Mouse (Mus musculus) intestine, embryonic 15.5 days (tissue): ENCODE measurements around the gene Lrrc56. TPM values are rescaled to one million over a fixed set of nuclear protein-coding genes. Genes with fewer than 3 reads are reported as not detected.

Experiments used
- ATAC-seq: fragments of 200-750 bp; cut with Nextera tagmentation; 2 replicates; pipeline ENCODE4 v1.8.0; 2017; ENCODE audit warnings: moderate TSS enrichment, moderate library complexity
- H3K27ac ChIP-seq: fragments of 300-500 bp; sonication (generic); 2 replicates; pipeline ENCODE4 v1.5.1; 2015; ENCODE audit warnings: mild to moderate bottlenecking, inconsistent platforms
- H3K27me3 ChIP-seq: fragments of 300-500 bp; sonication (generic); replicated peaks from 2 replicates; pipeline ENCODE4 v1.6.1; 2015; ENCODE audit warnings: inconsistent platforms
- H3K36me3 ChIP-seq: fragments of 300-500 bp; sonication (generic); 2 replicates; pipeline ENCODE4 v1.6.1; 2015; ENCODE audit warnings: inconsistent platforms
- H3K4me1 ChIP-seq: fragments of 300-500 bp; sonication (generic); replicated peaks from 2 replicates; pipeline ENCODE4 v1.6.1; 2015; ENCODE audit warnings: inconsistent platforms
- H3K4me2 ChIP-seq: fragments of 300-500 bp; sonication (generic); replicated peaks from 2 replicates; pipeline ENCODE4 v1.6.1; 2015; ENCODE audit warnings: mild to moderate bottlenecking, inconsistent platforms
- H3K4me3 ChIP-seq: fragments of 300-500 bp; sonication (generic); replicated peaks from 2 replicates; pipeline ENCODE4 v1.5.1; 2015; ENCODE audit warnings: inconsistent platforms
- H3K9ac ChIP-seq: fragments of 300-500 bp; sonication (generic); 2 replicates; pipeline ENCODE4 v1.6.1; 2015; ENCODE audit warnings: inconsistent platforms
- H3K9me3 ChIP-seq: fragments of 300-500 bp; sonication (generic); 2 replicates; pipeline ENCODE4 v1.6.1; 2016; ENCODE audit warnings: inconsistent platforms
- WGBS: fragments of 180-500 bp; shearing (Covaris S2); methylation state at CpG from one replicate; pipeline ENCODE4 v1.1.7; 2015; 5-methylcytosine and 5-hydroxymethylcytosine counted together
- polyA plus RNA-seq: library from polyadenylated mRNA; unstranded; fragments of >200 nt; fragmentation: Nextera tagmentation; extraction: Ambion mirVana; gene quantifications from 2 replicates; pipeline ENCODE4 v1.2.1, GENCODE M21; 2015

The Lrrc56 gene
- 5.1 and 5.4 TPM in 2 replicates for polyA plus RNA-seq

DNA sequence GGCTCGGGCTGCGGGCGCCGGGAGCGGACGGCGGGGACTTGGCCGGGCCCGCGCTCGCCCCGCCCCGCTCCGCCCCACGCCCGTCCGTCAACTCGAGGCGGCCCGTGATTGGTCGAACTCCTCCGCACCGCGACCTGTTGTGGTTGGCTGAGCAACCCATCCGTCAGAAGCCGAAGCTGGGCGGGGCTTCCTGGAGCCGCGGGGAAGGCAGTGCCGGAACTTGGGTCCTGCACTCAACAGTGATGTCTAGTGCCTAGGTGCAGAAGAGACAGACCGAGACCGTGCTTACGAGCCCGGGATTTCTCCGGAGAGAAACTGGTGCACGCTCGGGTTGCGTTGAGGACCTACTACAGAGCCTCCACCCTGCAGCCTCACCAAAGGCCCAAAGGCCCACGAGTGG is at the start of gene Lrrc56, which contains the start of gene Hras:
Lrrc56 (plus strand) TSS at position 210 of the 400 bp plus-strand sequence.
Hras (minus strand) TSS at position 58 of the 400 bp plus-strand sequence.
- peaks cover 18% of the 10 kb centered on the region for H3K36me3 ChIP-seq
- no peaks in the 10 kb centered on the region for H3K9me3 ChIP-seq
- peak within 1 kb of the TSS; percentile 97 for H3K9ac ChIP-seq
- H3K4me3 ChIP-seq = peak within 1 kb of the TSS; percentile 94
- no peaks in the 10 kb centered on the region for H3K27me3 ChIP-seq
- peak within 1 kb of the TSS; percentile 97 for H3K4me2 ChIP-seq
- ATAC-seq = peak; percentile 96
- under 1% methylated on average over 39 of the region's 39 CpGs for WGBS
- H3K4me1 ChIP-seq = peaks cover 17% of the 10 kb centered on the region
- H3K27ac ChIP-seq = peak within 1 kb of the TSS; percentile 88

DNA sequence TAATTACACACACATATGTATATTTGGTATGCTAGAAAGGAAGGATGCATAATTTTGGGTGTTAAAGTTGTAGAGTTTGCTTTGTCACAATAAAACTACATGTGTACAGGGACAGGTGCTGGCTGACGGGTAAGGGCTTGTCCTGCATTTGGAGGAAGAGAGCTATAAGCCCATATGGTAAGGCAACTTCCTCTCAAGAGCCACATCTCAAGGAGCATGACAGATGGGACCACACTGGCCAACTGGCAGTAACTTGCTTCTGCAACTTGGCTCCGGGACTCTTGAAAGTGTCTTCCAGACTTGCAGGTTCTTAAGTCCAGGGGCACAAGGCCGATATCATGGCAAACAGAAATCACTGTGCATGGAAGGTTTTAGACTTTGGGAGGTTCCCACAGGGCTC is 49.3 kb upstream of the Lrrc56 start:
- Histone ChIP-seq H3K4me3 (no peak overlapping the region), H3K36me3 (no peaks in the 10 kb centered on the region; the same call in none of the 2 replicates)

DNA sequence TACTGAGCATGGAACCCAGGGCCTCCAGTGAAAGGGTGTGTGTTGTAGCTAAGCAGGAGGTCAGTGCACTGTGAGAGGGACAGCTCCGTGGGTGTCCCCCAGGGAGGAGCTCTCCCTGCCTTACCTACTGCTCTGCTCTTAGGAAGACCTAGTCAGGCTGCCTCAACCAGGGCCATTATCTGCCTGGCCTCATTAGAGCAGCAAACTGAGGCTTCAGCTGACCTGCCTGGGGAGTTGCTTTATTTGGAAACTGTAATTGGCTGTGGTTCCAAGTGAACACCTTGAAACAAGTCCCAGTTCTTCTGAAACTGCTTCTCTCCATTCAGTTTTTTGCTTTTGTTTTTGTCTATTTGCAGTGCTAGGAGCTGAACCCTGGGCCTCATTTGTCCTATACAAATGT is 48.6 kb upstream of the Lrrc56 start:
- H3K9ac ChIP-seq = no peak overlapping the region
- no peak overlapping the region for H3K4me3 ChIP-seq
- H3K4me1 ChIP-seq = no peaks in the 10 kb centered on the region
- no peak overlapping the region for H3K4me2 ChIP-seq
- no peaks in the 10 kb centered on the region; the same call in none of the 2 replicates for H3K36me3 ChIP-seq
- no peaks in the 10 kb centered on the region for H3K9me3 ChIP-seq
- no peak overlapping the region for H3K27ac ChIP-seq
- ATAC-seq = no peak
- H3K27me3 ChIP-seq = no peaks in the 10 kb centered on the region
- WGBS = 63% methylated on average over 1 of the region's 1 CpGs

More for the DNA sequence above, 49.3 kb upstream of the Lrrc56 start:
- no peak for ATAC-seq
- H3K9me3 ChIP-seq = no peaks in the 10 kb centered on the region
- H3K27ac ChIP-seq = no peak overlapping the region
- no peak overlapping the region for H3K4me2 ChIP-seq
- no peaks in the 10 kb centered on the region for H3K4me1 ChIP-seq
- 92% methylated on average over 3 of the region's 3 CpGs for WGBS
- no peak overlapping the region for H3K9ac ChIP-seq
- no peaks in the 10 kb centered on the region for H3K27me3 ChIP-seq

DNA sequence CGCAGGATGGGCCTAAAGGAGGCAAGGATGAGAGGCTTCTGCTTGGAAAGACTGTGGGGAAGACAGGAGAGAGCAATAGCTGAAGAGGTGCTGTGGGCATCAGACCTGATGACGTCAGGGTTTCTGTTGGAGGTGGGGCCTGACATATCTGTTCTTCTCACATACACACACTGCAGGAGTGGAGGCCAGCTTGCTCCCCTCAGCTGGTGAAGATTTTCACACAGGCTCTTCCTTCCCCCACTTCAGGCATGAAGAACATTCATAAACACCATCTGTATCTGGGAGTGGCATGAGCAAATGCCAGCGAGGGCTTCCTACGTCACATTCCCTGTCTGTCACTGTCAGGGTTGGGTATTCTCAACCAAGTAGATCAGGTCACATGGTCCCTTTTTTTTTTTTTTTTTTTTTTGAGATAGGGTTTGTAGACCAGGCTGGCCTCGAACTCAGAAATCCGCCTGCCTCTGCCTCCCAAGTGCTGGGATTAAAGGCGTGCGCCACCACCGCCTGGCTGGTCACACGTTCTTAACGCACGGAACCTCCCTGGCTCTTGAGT is 47.8 kb upstream of the Lrrc56 start:
- no peaks in the 10 kb centered on the region for H3K9me3 ChIP-seq
- no peak overlapping the region for H3K4me3 ChIP-seq
- no peaks in the 10 kb centered on the region for H3K4me1 ChIP-seq
- no peak overlapping the region for H3K4me2 ChIP-seq
- no peak for ATAC-seq
- 91% methylated on average over 12 of the region's 12 CpGs for WGBS
- no peak overlapping the region for H3K9ac ChIP-seq
- H3K36me3 ChIP-seq = no peaks in the 10 kb centered on the region; the same call in none of the 2 replicates
- no peaks in the 10 kb centered on the region for H3K27me3 ChIP-seq
- no peak overlapping the region for H3K27ac ChIP-seq

DNA sequence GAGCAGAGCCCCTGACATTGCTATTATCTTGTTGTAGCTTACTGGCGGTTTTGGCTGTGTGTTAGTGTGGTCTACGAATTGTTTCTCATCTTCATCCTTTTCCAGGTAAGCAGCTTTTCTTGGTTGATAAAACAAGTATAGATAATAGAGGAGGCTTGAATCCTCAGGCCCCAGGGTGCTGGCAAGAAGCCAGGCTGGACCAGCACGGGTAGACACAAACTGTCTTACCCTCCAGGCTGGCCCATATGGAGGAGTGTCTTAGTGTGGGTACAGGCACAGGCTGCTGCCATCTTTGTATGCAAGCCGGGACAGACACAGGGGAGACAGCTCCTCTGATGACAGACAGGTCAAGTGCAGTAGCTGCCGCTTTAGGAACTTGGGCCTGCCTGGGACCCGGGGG is 46.9 kb upstream of the Lrrc56 start:
- no peaks in the 10 kb centered on the region for H3K9me3 ChIP-seq
- H3K27me3 ChIP-seq = no peaks in the 10 kb centered on the region
- no peak overlapping the region for H3K4me3 ChIP-seq
- 82% methylated on average over 6 of the region's 6 CpGs for WGBS
- no peak for ATAC-seq
- H3K36me3 ChIP-seq = no peaks in the 10 kb centered on the region; the same call in none of the 2 replicates
- H3K9ac ChIP-seq = no peak overlapping the region
- H3K4me1 ChIP-seq = no peaks in the 10 kb centered on the region
- no peak overlapping the region for H3K27ac ChIP-seq
- no peak overlapping the region for H3K4me2 ChIP-seq

DNA sequence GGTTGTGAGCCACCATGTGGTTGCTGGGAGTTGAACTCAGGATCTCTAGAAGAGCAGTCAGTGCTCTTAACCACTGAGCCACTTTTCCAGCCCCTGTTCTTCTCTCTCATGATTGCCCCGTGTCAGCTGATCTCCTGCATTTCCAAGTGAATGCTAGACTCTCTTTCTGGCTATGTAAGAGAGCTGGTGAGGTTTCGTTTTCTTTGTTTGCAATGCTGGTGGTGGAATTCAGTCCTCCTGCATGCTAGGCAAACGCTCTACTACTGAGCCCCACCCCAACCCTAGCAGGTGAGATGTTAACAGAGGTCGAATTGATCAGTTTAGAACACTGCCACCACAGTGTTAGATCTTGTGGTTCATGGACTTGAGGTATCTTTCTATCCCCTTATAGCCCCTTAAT is 45.3 kb upstream of the Lrrc56 start:
- Histone ChIP-seq H3K27ac (no peak overlapping the region), H3K4me3 (no peak overlapping the region), H3K9ac (no peak overlapping the region), H3K27me3 (no peaks in the 10 kb centered on the region), H3K36me3 (no peaks in the 10 kb centered on the region; the same call in 1 of the 2 replicates), H3K4me1 (no peaks in the 10 kb centered on the region), H3K4me2 (no peak overlapping the region), H3K9me3 (no peaks in the 10 kb centered on the region)
- ATAC-seq = no peak
- 60% methylated on average over 4 of the region's 4 CpGs for WGBS

DNA sequence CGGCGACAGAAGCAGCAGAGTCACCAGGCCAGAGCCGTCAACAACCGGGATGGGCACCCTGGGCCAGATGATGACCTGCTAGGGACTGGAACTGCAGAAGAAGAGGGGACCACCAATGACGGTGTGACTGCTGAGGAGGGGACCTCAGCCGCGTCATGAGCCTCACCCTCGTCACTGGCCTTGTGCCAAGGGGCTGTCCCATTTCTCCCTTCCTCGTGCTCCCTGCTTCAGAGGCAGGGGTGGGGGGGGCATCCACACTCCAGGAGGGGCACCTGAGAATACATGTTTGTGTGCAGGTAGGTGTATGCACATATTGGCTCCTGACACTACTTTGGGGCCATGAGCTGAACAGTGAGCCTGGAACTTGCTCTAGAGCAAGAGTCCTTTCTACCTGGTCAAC is 38.6 kb upstream of the Lrrc56 start:
- peaks cover 27% of the 10 kb centered on the region for H3K36me3 ChIP-seq
- ATAC-seq = no peak
- 72% methylated on average over 9 of the region's 9 CpGs for WGBS

DNA sequence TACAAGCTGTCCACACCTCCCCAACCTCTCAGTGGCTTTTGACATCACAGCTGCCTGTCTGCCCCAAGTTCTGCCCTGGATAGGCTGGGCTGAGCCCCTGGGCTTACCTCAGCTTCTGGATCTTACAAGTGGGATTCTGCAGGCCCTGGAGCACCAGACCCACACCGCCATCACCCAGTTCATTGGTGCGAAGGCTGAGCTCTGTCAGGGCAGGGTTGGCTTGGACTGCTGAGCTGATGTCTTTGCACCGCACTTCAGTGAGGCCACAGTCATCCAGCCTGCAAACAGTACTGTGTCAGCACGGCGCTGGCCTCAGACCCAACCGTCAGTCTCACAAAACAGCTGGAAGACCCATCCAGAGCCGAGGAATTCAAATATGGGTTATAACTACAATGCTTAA is 29.6 kb upstream of the Lrrc56 start:
- Histone ChIP-seq H3K4me1 (peaks cover 17% of the 10 kb centered on the region), H3K4me2 (no peak overlapping the region), H3K27ac (0 out of 2 replicates have a peak overlapping the region, but pooled peaks have one; percentile 5), H3K36me3 (peaks cover 38% of the 10 kb centered on the region), H3K9ac (no peak overlapping the region), H3K9me3 (no peaks in the 10 kb centered on the region), H3K27me3 (no peaks in the 10 kb centered on the region), H3K4me3 (no peak overlapping the region)
- 90% methylated on average over 7 of the region's 7 CpGs for WGBS
- no peak for ATAC-seq

More for the DNA sequence above, 38.6 kb upstream of the Lrrc56 start:
- Histone ChIP-seq H3K4me3 (no peak overlapping the region), H3K4me1 (no peaks in the 10 kb centered on the region), H3K27ac (no peak overlapping the region), H3K9ac (no peak overlapping the region), H3K4me2 (no peak overlapping the region), H3K9me3 (no peaks in the 10 kb centered on the region), H3K27me3 (no peaks in the 10 kb centered on the region)

DNA sequence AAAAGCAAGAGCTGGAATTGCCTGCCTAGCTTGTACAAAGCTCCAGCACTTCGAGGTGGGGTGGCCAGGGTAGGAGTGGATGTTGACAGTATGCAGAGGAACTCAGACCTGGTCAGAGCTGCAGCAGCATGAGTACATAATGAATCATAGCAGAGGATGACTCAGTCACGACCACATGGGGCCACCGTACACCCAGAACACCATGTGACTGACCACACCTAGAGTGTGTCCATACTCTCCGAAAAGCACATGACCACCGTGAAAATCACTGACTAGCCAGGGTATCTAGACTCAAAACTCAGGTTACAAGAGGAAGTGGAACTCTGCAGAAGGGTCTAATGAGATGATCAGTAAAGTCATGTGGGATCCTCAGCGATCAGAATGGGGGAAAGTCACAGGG is 29.1 kb upstream of the Lrrc56 start:
- H3K27ac ChIP-seq = 0 out of 2 replicates have a peak overlapping the region, but pooled peaks have one; percentile 5
- no peaks in the 10 kb centered on the region for H3K9me3 ChIP-seq
- H3K27me3 ChIP-seq = no peaks in the 10 kb centered on the region
- ATAC-seq = peak; percentile 67
- H3K9ac ChIP-seq = no peak overlapping the region
- H3K4me3 ChIP-seq = no peak overlapping the region
- WGBS = 61% methylated on average over 6 of the region's 6 CpGs
- H3K4me2 ChIP-seq = 0 out of 2 replicates have a peak overlapping the region, but pooled peaks have one; percentile 17
- H3K4me1 ChIP-seq = peaks cover 18% of the 10 kb centered on the region
- peaks cover 38% of the 10 kb centered on the region for H3K36me3 ChIP-seq

DNA sequence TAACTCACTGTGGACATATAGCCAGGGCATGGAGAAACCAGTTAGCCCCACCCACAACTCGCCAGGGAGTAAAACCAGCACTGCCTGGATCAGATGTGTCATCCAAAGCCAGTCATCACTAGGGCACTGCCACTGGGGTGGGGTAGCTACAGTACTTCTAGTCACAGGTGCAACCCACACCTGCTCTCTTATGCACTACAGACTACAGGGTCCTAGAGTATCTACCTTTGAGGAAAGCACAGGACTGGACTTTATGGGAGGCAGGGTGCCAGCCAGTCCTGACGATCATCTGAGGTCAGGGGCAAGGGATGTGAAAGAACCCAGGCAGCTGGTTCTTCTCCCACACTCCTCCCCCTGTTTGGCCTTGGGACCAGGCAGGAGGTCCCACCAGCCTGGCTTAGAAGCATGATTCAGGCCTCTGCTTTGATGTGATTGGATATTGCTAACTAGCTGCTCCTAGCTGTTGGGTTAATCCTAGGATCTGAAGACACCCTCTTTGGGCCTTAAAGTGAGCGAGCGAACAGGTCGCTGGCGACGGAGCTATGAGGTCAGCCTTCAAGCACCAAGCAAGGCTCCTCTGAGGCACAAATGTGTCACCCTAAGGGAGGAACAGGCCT is 25.9 kb upstream of the Lrrc56 start:
- Histone ChIP-seq H3K4me3 (peak overlapping the region; percentile 46), H3K9me3 (no peaks in the 10 kb centered on the region), H3K4me1 (peaks cover 18% of the 10 kb centered on the region), H3K27me3 (no peaks in the 10 kb centered on the region), H3K4me2 (peak overlapping the region; percentile 73), H3K9ac (peak overlapping the region; percentile 59), H3K27ac (peak overlapping the region; percentile 64), H3K36me3 (peaks cover 15% of the 10 kb centered on the region)
- ATAC-seq = peak; percentile 26
- 14% methylated on average over 7 of the region's 7 CpGs for WGBS

DNA sequence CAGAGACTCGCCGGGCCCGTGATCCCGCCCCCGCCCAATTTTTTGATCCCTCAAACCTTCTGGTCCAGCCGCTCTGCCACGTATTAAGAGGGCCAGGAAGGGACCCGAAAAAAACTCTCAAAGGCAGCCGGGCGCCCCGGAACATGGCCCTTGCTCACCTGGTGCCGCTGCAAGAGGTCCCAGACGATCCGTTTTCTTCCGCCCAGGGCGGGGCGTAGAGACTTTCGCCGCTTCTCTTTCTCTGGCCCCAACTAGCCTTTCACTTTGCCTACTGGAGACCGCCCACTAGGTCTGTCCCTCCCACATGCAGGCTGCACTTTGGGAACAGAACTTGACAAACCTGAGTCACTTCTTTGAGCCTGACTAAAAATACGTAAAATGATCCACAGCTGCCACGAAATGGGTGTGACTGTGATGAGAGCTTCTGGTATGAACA is 25.4 kb upstream of the Lrrc56 start:
- Histone ChIP-seq H3K4me2 (peak overlapping the region; percentile 73), H3K4me1 (peaks cover 23% of the 10 kb centered on the region), H3K4me3 (peak overlapping the region; percentile 46), H3K36me3 (peaks cover 9% of the 10 kb centered on the region), H3K9me3 (no peaks in the 10 kb centered on the region), H3K9ac (peak overlapping the region; percentile 59), H3K27me3 (no peaks in the 10 kb centered on the region), H3K27ac (peak overlapping the region; percentile 64)
- ATAC-seq = peak; percentile 72
- WGBS = under 1% methylated on average over 22 of the region's 22 CpGs

DNA sequence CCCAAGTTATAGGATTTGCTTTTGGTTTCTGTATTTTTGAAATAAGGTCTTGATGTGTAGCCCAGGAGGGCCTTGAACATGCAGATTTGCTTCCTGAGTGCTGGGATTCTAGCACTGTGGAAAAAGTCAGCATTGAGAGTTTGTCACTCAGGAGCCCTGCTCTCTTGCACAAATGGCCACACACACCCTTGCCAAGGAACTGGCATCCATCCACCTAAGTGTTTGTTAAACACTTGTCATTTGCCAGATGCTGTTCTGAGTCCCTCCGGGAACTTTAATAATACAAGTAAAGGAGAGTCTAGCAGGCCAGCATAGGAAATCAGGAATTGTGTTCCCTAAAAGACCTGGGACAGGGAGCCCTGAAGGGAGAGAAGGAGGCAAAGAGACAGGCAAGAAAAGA is 24.7 kb upstream of the Lrrc56 start:
- Histone ChIP-seq H3K9ac (no peak overlapping the region), H3K9me3 (no peaks in the 10 kb centered on the region), H3K4me2 (peak overlapping the region; percentile 73), H3K27me3 (no peaks in the 10 kb centered on the region), H3K4me1 (peaks cover 23% of the 10 kb centered on the region), H3K27ac (peak overlapping the region; percentile 44), H3K4me3 (no peak overlapping the region), H3K36me3 (peaks cover 2% of the 10 kb centered on the region; the same call in 1 of the 2 replicates)
- ATAC-seq = no peak
- WGBS = 44% methylated on average over 1 of the region's 1 CpGs
